Mouse (Mus musculus) heart, embryonic 16.5 days (tissue): ENCODE results near the gene Morn2. TPM values are rescaled to one million over a fixed set of nuclear protein-coding genes. Genes with fewer than 3 reads are reported as not detected.
"Not testable (repeated sequence)": the region's sequence is repeated elsewhere in the genome, so short reads cannot be mapped to it uniquely, and the experiment has no call there.

Source experiments
- ATAC-seq: fragments of 200-750 bp; cut with Nextera tagmentation; replicated peaks from 2 replicates; pipeline ENCODE4 v1.8.0; 2017; ENCODE audit warnings: moderate number of reproducible peaks; ENCODE audit not compliant: insufficient read depth, low FRiP score; ENCODE audit errors: extremely low read depth
- H3K27ac ChIP-seq: fragments of 300-500 bp; sonication (generic); 2 replicates; pipeline ENCODE4 v1.5.1; 2014; ENCODE audit warnings: mild to moderate bottlenecking, low read length, control low read depth, moderate library complexity
- H3K27me3 ChIP-seq: fragments of 300-500 bp; sonication (generic); 2 replicates; pipeline ENCODE4 v1.6.1; 2014; ENCODE audit warnings: low read length, mixed read lengths; ENCODE audit not compliant: control insufficient read depth, insufficient read depth
- H3K36me3 ChIP-seq: fragments of 300-500 bp; sonication (generic); 2 replicates; pipeline ENCODE4 v1.6.1; 2014; ENCODE audit not compliant: control insufficient read depth, insufficient read depth
- H3K4me1 ChIP-seq: fragments of 300-500 bp; sonication (generic); 2 replicates; pipeline ENCODE4 v1.6.1; 2014; ENCODE audit warnings: low read length, mixed read lengths; ENCODE audit not compliant: control insufficient read depth, insufficient read depth
- H3K4me2 ChIP-seq: fragments of 300-500 bp; sonication (generic); 2 replicates; pipeline ENCODE4 v1.6.1; 2014; ENCODE audit warnings: low read depth, mild to moderate bottlenecking, control low read depth, low read length
- H3K4me3 ChIP-seq: fragments of 300-500 bp; sonication (generic); 2 replicates; pipeline ENCODE4 v1.5.1; 2014; ENCODE audit warnings: mild to moderate bottlenecking, control low read depth, low read length
- H3K9ac ChIP-seq: fragments of 300-500 bp; sonication (generic); 2 replicates; pipeline ENCODE4 v1.6.1; 2014; ENCODE audit warnings: low read length, control low read depth
- H3K9me3 ChIP-seq: fragments of 300-500 bp; sonication (generic); replicated peaks from 2 replicates; pipeline ENCODE4 v1.6.1; 2016; ENCODE audit warnings: low read length; ENCODE audit not compliant: control insufficient read depth
- WGBS: fragments of 180-500 bp; shearing (Covaris S2); extraction: QIAGEN DNeasy Blood & Tissue Kit; methylation state at CpG from one replicate; pipeline ENCODE4 v1.1.7; 2014; 5-methylcytosine and 5-hydroxymethylcytosine counted together
- polyA plus RNA-seq: library from polyadenylated mRNA; unstranded; fragments of >200 nt; fragmentation: Nextera tagmentation; extraction: Ambion mirVana; gene quantifications from 2 replicates; pipeline ENCODE4 v1.2.1, GENCODE M21; 2015

The Morn2 gene
- 25.7 and 27.5 TPM in 2 replicates for polyA plus RNA-seq

GRCm38 (mm10) chr17:80290074-80290657, at the start of gene Morn2, which contains the start of gene Dhx57:
Gene Morn2 (plus strand): TSS chr17:80290203.
Gene Dhx57 (minus strand): TSS chr17:80290476.
- peak within 1 kb of the TSS; percentile 78 for H3K4me2 ChIP-seq
- ATAC-seq = peak; percentile 100
- H3K27me3 ChIP-seq = no peaks in the 10 kb centered on the region
- no peaks in the 10 kb centered on the region for H3K36me3 ChIP-seq
- no peaks in the 10 kb centered on the region for H3K9me3 ChIP-seq
- peak within 1 kb of the TSS; percentile 96 for H3K9ac ChIP-seq
- H3K4me1 ChIP-seq = peaks cover 8% of the 10 kb centered on the region; the same call in 1 of the 2 replicates
- H3K27ac ChIP-seq = peak within 1 kb of the TSS; percentile 86
- under 1% methylated on average over 35 of the region's 35 CpGs for WGBS
- peak within 1 kb of the TSS; percentile 100 for H3K4me3 ChIP-seq

- peaks cover 56% of the 10 kb centered on the region for H3K36me3 ChIP-seq
- H3K27me3 ChIP-seq = no peaks in the 10 kb centered on the region
- no peak for ATAC-seq
- no peaks in the 10 kb centered on the region for H3K4me1 ChIP-seq
- no peak overlapping the region for H3K27ac ChIP-seq
- WGBS = 83% methylated on average over 9 of the region's 9 CpGs
- H3K4me3 ChIP-seq = no peak overlapping the region
- H3K9me3 ChIP-seq = no peaks in the 10 kb centered on the region
- no peak overlapping the region for H3K9ac ChIP-seq
- H3K4me2 ChIP-seq = no peak overlapping the region
Measured at GRCm38 (mm10) chr17:80241594-80241993, 48.4 kb upstream of the Morn2 start.

GRCm38 (mm10) chr17:80243116-80243515, 46.9 kb upstream of the Morn2 start:
- Histone ChIP-seq H3K36me3 (peaks cover 58% of the 10 kb centered on the region), H3K27ac (no peak overlapping the region), H3K27me3 (no peaks in the 10 kb centered on the region), H3K9me3 (no peaks in the 10 kb centered on the region), H3K9ac (no peak overlapping the region), H3K4me1 (no peaks in the 10 kb centered on the region), H3K4me2 (no peak overlapping the region), H3K4me3 (no peak overlapping the region)
- ATAC-seq = no peak
- 72% methylated on average over 13 of the region's 13 CpGs for WGBS

GRCm38 (mm10) chr17:80252757-80253525, 37.1 kb upstream of the Morn2 start:
- Histone ChIP-seq H3K9ac (no peak overlapping the region), H3K4me2 (no peak overlapping the region), H3K27ac (peak overlapping the region; percentile 78), H3K36me3 (peaks cover 51% of the 10 kb centered on the region), H3K4me3 (no peak overlapping the region), H3K27me3 (no peaks in the 10 kb centered on the region), H3K9me3 (peaks cover 3% of the 10 kb centered on the region; the same call in 1 of the 2 replicates), H3K4me1 (peaks cover 5% of the 10 kb centered on the region)
- whole genome bisulfite sequencing = 57% methylated on average over 13 of the region's 13 CpGs
- ATAC-seq = peak; percentile 50; the same call in 1 of the 2 replicates

GRCm38 (mm10) chr17:80254421-80254820, 35.6 kb upstream of the Morn2 start:
- no peak for ATAC-seq

GRCm38 (mm10) chr17:80255208-80255607, 34.8 kb upstream of the Morn2 start:
- Histone ChIP-seq H3K4me2 (peak overlapping the region; percentile 29), H3K36me3 (peaks cover 57% of the 10 kb centered on the region), H3K9ac (peak overlapping the region; percentile 6), H3K27ac (peak overlapping the region; percentile 67), H3K9me3 (peaks cover 3% of the 10 kb centered on the region; the same call in 1 of the 2 replicates), H3K4me3 (0 out of 2 replicates have a peak overlapping the region, but pooled peaks have one; percentile 1), H3K27me3 (no peaks in the 10 kb centered on the region), H3K4me1 (peaks cover 5% of the 10 kb centered on the region)
- WGBS = 12% methylated on average over 13 of the region's 13 CpGs
- peak; percentile 91 for ATAC-seq

More at GRCm38 (mm10) chr17:80254421-80254820, 35.6 kb upstream of the Morn2 start:
- H3K4me1 ChIP-seq = peaks cover 5% of the 10 kb centered on the region
- 92% methylated on average over 5 of the region's 5 CpGs for WGBS
- H3K27me3 ChIP-seq = no peaks in the 10 kb centered on the region
- H3K36me3 ChIP-seq = peaks cover 61% of the 10 kb centered on the region
- no peak overlapping the region for H3K9ac ChIP-seq
- H3K4me2 ChIP-seq = no peak overlapping the region
- H3K4me3 ChIP-seq = no peak overlapping the region
- H3K27ac ChIP-seq = peak overlapping the region; percentile 67
- H3K9me3 ChIP-seq = peaks cover 3% of the 10 kb centered on the region; the same call in 1 of the 2 replicates

GRCm38 (mm10) chr17:80267065-80267464, 22.9 kb upstream of the Morn2 start:
- Histone ChIP-seq H3K4me1 (no peaks in the 10 kb centered on the region), H3K4me3 (no peak overlapping the region), H3K4me2 (no peak overlapping the region), H3K27ac (no peak overlapping the region), H3K27me3 (no peaks in the 10 kb centered on the region), H3K9me3 (no peaks in the 10 kb centered on the region), H3K36me3 (peaks cover 38% of the 10 kb centered on the region), H3K9ac (no peak overlapping the region)
- no peak for ATAC-seq
- WGBS = 87% methylated on average over 4 of the region's 4 CpGs

GRCm38 (mm10) chr17:80268151-80268550, 21.9 kb upstream of the Morn2 start:
- ATAC-seq = no peak
- H3K9me3 ChIP-seq = no peaks in the 10 kb centered on the region
- H3K9ac ChIP-seq = no peak overlapping the region
- no peaks in the 10 kb centered on the region for H3K4me1 ChIP-seq
- H3K27ac ChIP-seq = no peak overlapping the region
- no peaks in the 10 kb centered on the region for H3K27me3 ChIP-seq
- H3K36me3 ChIP-seq = peaks cover 44% of the 10 kb centered on the region
- 93% methylated on average over 3 of the region's 3 CpGs for WGBS
- no peak overlapping the region for H3K4me2 ChIP-seq
- no peak overlapping the region for H3K4me3 ChIP-seq

GRCm38 (mm10) chr17:80270622-80271021, 19.4 kb upstream of the Morn2 start:
- 90% methylated on average over 7 of the region's 7 CpGs for WGBS
- H3K36me3 ChIP-seq = peaks cover 44% of the 10 kb centered on the region
- H3K4me2 ChIP-seq, ATAC-seq, H3K4me1 ChIP-seq, H3K9ac ChIP-seq, H3K27me3 ChIP-seq, H3K27ac ChIP-seq, H3K4me3 ChIP-seq, H3K9me3 ChIP-seq: not testable (repeated sequence)
